Mouse (Mus musculus) stomach, embryonic 16.5 days (tissue): Measurements from ENCODE around the gene Krt88. TPM values are rescaled to one million over a fixed set of nuclear protein-coding genes. Genes with fewer than 3 reads are reported as not detected.

Experiments
- ATAC-seq: fragments of 200-750 bp; cut with Nextera tagmentation; 2 replicates; pipeline ENCODE4 v1.8.0; 2017; ENCODE audit warnings: moderate number of reproducible peaks, moderate TSS enrichment; ENCODE audit not compliant: insufficient read depth, low FRiP score
- H3K27ac ChIP-seq: fragments of 300-500 bp; sonication (generic); 2 replicates; pipeline ENCODE4 v1.5.1; 2014; ENCODE audit warnings: low read length
- H3K27me3 ChIP-seq: fragments of 300-500 bp; sonication (generic); 2 replicates; pipeline ENCODE4 v1.6.1; 2014; ENCODE audit warnings: low read length, control low read depth, mixed read lengths; ENCODE audit not compliant: control insufficient read depth, insufficient read depth
- H3K36me3 ChIP-seq: fragments of 300-500 bp; sonication (generic); 2 replicates; pipeline ENCODE4 v1.6.1; 2014; ENCODE audit warnings: low read length; ENCODE audit not compliant: control insufficient read depth, insufficient read depth
- H3K4me1 ChIP-seq: fragments of 300-500 bp; sonication (generic); 2 replicates; pipeline ENCODE4 v1.6.1; 2014; ENCODE audit warnings: low read length, control low read depth, mixed read lengths; ENCODE audit not compliant: control insufficient read depth, insufficient read depth
- H3K4me2 ChIP-seq: fragments of 300-500 bp; sonication (generic); 2 replicates; pipeline ENCODE4 v1.6.1; 2014; ENCODE audit warnings: low read depth, low read length, mixed read lengths
- H3K4me3 ChIP-seq: fragments of 300-500 bp; sonication (generic); replicated peaks from 2 replicates; pipeline ENCODE4 v1.5.1; 2014; ENCODE audit warnings: mild to moderate bottlenecking, low read length
- H3K9ac ChIP-seq: fragments of 300-500 bp; sonication (generic); 2 replicates; pipeline ENCODE4 v1.6.1; 2014; ENCODE audit warnings: low read length
- H3K9me3 ChIP-seq: fragments of 300-500 bp; sonication (generic); replicated peaks from 2 replicates; pipeline ENCODE4 v1.6.1; 2016; ENCODE audit warnings: low read length, control low read depth; ENCODE audit not compliant: control insufficient read depth
- WGBS: fragments of 180-500 bp; shearing (Covaris S2); extraction: QIAGEN DNeasy Blood & Tissue Kit; methylation state at CpG from one replicate; pipeline ENCODE4 v1.1.7; 2014; 5-methylcytosine and 5-hydroxymethylcytosine counted together
- polyA plus RNA-seq: library from polyadenylated mRNA; unstranded; fragments of >200 nt; fragmentation: Nextera tagmentation; extraction: Ambion mirVana; gene quantifications from 2 replicates; pipeline ENCODE4 v1.2.1, GENCODE M21; 2015

Krt88 gene
- polyA plus RNA-seq, 1 experiment from 2014 or later, result 0.15 TPM

- 71% methylated on average over 7 of the region's 7 CpGs for WGBS
- ATAC-seq, result no peak
- Histone ChIP-seq H3K9me3 (no peaks in the 10 kb centered on the region), H3K36me3 (no peaks in the 10 kb centered on the region), H3K9ac (no peak overlapping the region), H3K4me1 (peaks cover 6% of the 10 kb centered on the region; the same call in 1 of the 2 replicates), H3K4me3 (no peak overlapping the region), H3K4me2 (no peak overlapping the region), H3K27me3 (peaks cover 19% of the 10 kb centered on the region; the same call in 1 of the 2 replicates), H3K27ac (no peak overlapping the region)
Observed at GRCm38 (mm10) chr15:101436611-101437010, 10.9 kb upstream of the Krt88 start.

DNA sequence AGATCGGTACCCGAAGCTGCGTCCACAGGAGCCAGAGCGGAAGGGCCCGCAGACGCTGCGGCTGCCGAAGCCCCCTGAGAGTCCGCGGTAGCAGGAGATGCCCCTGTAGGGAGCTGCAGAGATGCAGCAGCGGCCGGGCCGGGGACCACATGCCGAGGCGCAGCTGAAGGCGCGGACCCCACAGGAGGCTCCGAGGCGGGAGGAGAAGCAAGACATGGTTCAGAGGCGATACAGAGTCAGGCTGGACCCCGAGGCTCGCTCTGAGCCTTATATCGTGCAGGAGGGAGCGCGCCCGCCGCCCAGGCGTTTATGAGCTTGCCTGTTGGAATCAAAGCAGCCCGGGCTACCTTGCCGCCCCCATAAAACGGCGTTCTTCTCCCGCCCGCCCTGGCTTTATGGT, 9.0 kb upstream of the Krt88 start, which contains the start of gene Krt87:
Gene Krt87, minus strand, starts transcription at position 250 of the 400 bp plus-strand sequence.
- 3% methylated on average over 32 of the region's 34 CpGs for WGBS
- H3K9me3 ChIP-seq, result no peaks in the 10 kb centered on the region
- no peak within 1 kb of the TSS for H3K9ac ChIP-seq
- H3K36me3 ChIP-seq, result no peaks in the 10 kb centered on the region
- H3K27ac ChIP-seq, result no peak within 1 kb of the TSS
- peak within 1 kb of the TSS; percentile 42; the same call in 1 of the 2 replicates for H3K4me2 ChIP-seq
- peaks cover 19% of the 10 kb centered on the region; the same call in 1 of the 2 replicates for H3K27me3 ChIP-seq
- peaks cover 6% of the 10 kb centered on the region; the same call in 1 of the 2 replicates for H3K4me1 ChIP-seq
- no peak for ATAC-seq
- peak within 1 kb of the TSS; percentile 14; the same call in 1 of the 2 replicates for H3K4me3 ChIP-seq

DNA sequence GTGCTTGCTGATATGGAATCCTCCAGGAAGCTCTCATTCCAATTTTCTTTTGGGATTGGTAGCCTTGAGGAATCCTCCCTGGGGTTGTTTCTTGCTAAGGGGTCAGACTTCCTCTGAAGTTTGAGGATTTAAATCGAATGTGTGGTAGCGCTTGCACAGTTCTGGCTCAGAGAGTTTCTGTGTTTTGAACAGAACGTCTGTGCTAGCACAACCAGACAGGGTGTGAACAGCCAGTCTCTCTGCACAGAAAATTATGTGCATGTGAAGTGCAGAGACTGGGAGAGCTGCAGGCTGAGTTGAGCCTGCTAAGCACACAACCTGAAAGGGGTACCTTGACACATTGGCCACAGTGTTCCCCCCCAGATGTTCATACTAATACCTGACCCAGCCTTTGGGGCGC, 6.7 kb upstream of the Krt88 start:
- H3K27me3 ChIP-seq, result peaks cover 19% of the 10 kb centered on the region; the same call in 1 of the 2 replicates
- H3K9ac ChIP-seq, result no peak overlapping the region
- no peaks in the 10 kb centered on the region for H3K36me3 ChIP-seq
- no peak for ATAC-seq
- H3K27ac ChIP-seq, result no peak overlapping the region
- H3K9me3 ChIP-seq, result no peaks in the 10 kb centered on the region
- H3K4me1 ChIP-seq, result peaks cover 6% of the 10 kb centered on the region; the same call in 1 of the 2 replicates
- H3K4me3 ChIP-seq, result no peak overlapping the region
- 71% methylated on average over 4 of the region's 4 CpGs for WGBS
- no peak overlapping the region for H3K4me2 ChIP-seq

GRCm38 (mm10) chr15:101446572-101446971, 972 bp upstream of the Krt88 start:
- WGBS, result 73% methylated on average over 11 of the region's 11 CpGs
- no peak overlapping the region for H3K9ac ChIP-seq

GRCm38 (mm10) chr15:101453093-101453736, 5.7 kb downstream of the Krt88 start:
- no peak overlapping the region for H3K27ac ChIP-seq
- no peaks in the 10 kb centered on the region for H3K27me3 ChIP-seq
- ATAC-seq, result peak; percentile 76
- H3K4me3 ChIP-seq, result no peak overlapping the region
- H3K9me3 ChIP-seq, result 0 out of 2 replicates have a peak, but pooled peaks cover 2% of the 10 kb centered on the region
- H3K36me3 ChIP-seq, result no peaks in the 10 kb centered on the region
- 6% methylated on average over 13 of the region's 13 CpGs for WGBS
- no peaks in the 10 kb centered on the region for H3K4me1 ChIP-seq
- H3K9ac ChIP-seq, result no peak overlapping the region
- H3K4me2 ChIP-seq, result peak overlapping the region; percentile 17; the same call in 1 of the 2 replicates

More at GRCm38 (mm10) chr15:101446572-101446971, 972 bp upstream of the Krt88 start:
- Histone ChIP-seq H3K4me2 (no peak overlapping the region), H3K4me3 (no peak overlapping the region), H3K4me1 (no peaks in the 10 kb centered on the region), H3K9me3 (no peaks in the 10 kb centered on the region), H3K27me3 (no peaks in the 10 kb centered on the region), H3K27ac (no peak overlapping the region), H3K36me3 (no peaks in the 10 kb centered on the region)
- no peak for ATAC-seq

GRCm38 (mm10) chr15:101454774-101455173, 7.2 kb downstream of the Krt88 start:
- no peak overlapping the region for H3K27ac ChIP-seq
- H3K9ac ChIP-seq, result no peak overlapping the region
- 69% methylated on average over 8 of the region's 8 CpGs for WGBS
- H3K4me1 ChIP-seq, result no peaks in the 10 kb centered on the region
- no peak for ATAC-seq
- no peak overlapping the region for H3K4me2 ChIP-seq
- H3K36me3 ChIP-seq, result no peaks in the 10 kb centered on the region
- 0 out of 2 replicates have a peak, but pooled peaks cover 2% of the 10 kb centered on the region for H3K9me3 ChIP-seq
- no peaks in the 10 kb centered on the region for H3K27me3 ChIP-seq
- no peak overlapping the region for H3K4me3 ChIP-seq

- Histone ChIP-seq H3K9me3 (0 out of 2 replicates have a peak, but pooled peaks cover 2% of the 10 kb centered on the region), H3K4me1 (no peaks in the 10 kb centered on the region), H3K4me3 (no peak overlapping the region), H3K4me2 (no peak overlapping the region), H3K27ac (no peak overlapping the region), H3K9ac (no peak overlapping the region), H3K27me3 (no peaks in the 10 kb centered on the region), H3K36me3 (no peaks in the 10 kb centered on the region)
- ATAC-seq, result no peak
- WGBS, result 78% methylated on average over 2 of the region's 2 CpGs
Observed at GRCm38 (mm10) chr15:101455292-101455691, 7.7 kb downstream of the Krt88 start.

DNA sequence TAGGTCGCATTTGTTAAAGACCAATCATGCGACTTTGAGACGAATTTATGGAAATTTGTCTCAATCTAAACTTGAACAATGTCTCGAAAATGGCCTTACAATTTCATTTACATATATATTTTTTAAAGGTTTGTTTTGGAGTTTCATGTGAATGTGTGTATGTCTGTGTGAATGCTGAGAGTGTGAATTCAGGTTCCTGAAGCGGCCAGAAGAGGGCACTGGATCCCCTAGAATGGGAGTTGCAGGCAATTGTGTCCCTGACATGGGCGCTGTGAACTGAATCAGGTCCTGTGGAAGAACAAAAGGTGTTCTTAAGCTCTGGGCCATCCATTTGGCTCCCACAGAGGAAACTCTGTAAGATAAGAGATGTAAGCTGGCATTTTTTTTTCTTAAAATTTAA, 8.3 kb downstream of the Krt88 start:
- Histone ChIP-seq H3K4me3 (no peak overlapping the region), H3K27me3 (no peaks in the 10 kb centered on the region), H3K9me3 (0 out of 2 replicates have a peak, but pooled peaks cover 2% of the 10 kb centered on the region), H3K4me1 (no peaks in the 10 kb centered on the region), H3K4me2 (no peak overlapping the region), H3K27ac (no peak overlapping the region), H3K9ac (no peak overlapping the region), H3K36me3 (no peaks in the 10 kb centered on the region)
- ATAC-seq, result no peak
- 86% methylated on average over 6 of the region's 6 CpGs for WGBS

DNA sequence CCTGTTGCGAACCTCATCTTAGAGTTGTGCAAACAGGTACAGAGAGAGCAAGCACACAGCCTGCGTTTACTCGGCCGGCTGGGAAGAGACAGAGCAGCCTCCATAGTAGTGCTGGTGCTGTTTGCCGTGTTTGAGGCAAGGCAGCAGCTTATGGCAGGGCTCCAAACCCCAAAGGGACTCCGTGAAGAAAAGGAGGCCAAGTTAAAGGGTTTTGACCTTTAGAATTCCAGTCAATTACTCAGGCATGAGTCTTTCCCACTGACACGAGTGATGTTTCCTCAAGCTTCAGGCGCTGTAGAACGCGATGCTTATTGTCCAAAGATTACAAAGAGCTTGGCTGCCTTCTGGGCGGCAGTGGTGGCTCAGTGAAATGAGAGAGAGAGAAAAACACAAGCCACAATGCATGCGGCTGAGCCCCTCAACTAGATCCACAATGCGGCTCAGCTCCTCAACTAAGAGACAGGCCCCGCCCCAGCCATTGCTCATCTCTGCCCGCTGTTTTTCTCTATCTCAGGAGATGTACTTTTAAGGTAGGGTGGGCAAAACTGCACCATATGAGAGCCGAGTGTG, 10.9 kb downstream of the Krt88 start:
- Histone ChIP-seq H3K9ac (no peak overlapping the region), H3K4me1 (no peaks in the 10 kb centered on the region), H3K4me2 (no peak overlapping the region), H3K27me3 (no peaks in the 10 kb centered on the region), H3K9me3 (0 out of 2 replicates have a peak, but pooled peaks cover 2% of the 10 kb centered on the region), H3K27ac (no peak overlapping the region), H3K36me3 (no peaks in the 10 kb centered on the region), H3K4me3 (no peak overlapping the region)
- ATAC-seq, result no peak
- WGBS, result 50% methylated on average over 16 of the region's 16 CpGs
